Mouse (Mus musculus) neural tube, embryonic 12.5 days (tissue): ENCODE measurements around the gene Lrp6. TPM values are rescaled to one million over a fixed set of nuclear protein-coding genes. Genes with fewer than 3 reads are reported as not detected.

Experiments used
- ATAC-seq: fragments of 200-750 bp; cut with Nextera tagmentation; 2 replicates; pipeline ENCODE4 v1.8.0; 2017; ENCODE audit warnings: low read depth, mild to moderate bottlenecking, moderate TSS enrichment, moderate library complexity; ENCODE audit not compliant: low FRiP score
- H3K27ac ChIP-seq: fragments of 300-500 bp; sonication (generic); 2 replicates; pipeline ENCODE4 v1.5.1; 2016
- H3K27me3 ChIP-seq: fragments of 300-500 bp; sonication (generic); replicated peaks from 2 replicates; pipeline ENCODE4 v1.6.1; 2016; ENCODE audit warnings: mild to moderate bottlenecking
- H3K36me3 ChIP-seq: fragments of 300-500 bp; sonication (generic); 2 replicates; pipeline ENCODE4 v1.6.1; 2016; ENCODE audit warnings: mild to moderate bottlenecking
- H3K4me1 ChIP-seq: fragments of 300-500 bp; sonication (generic); 2 replicates; pipeline ENCODE4 v1.6.1; 2016
- H3K4me2 ChIP-seq: fragments of 300-500 bp; sonication (generic); replicated peaks from 2 replicates; pipeline ENCODE4 v1.6.1; 2016; ENCODE audit warnings: mild to moderate bottlenecking
- H3K4me3 ChIP-seq: fragments of 300-500 bp; sonication (generic); 2 replicates; pipeline ENCODE4 v1.5.1; 2016
- H3K9ac ChIP-seq: fragments of 300-500 bp; sonication (generic); 2 replicates; pipeline ENCODE4 v1.6.1; 2016; ENCODE audit warnings: mild to moderate bottlenecking
- H3K9me3 ChIP-seq: fragments of 300-500 bp; sonication (generic); 2 replicates; pipeline ENCODE4 v1.6.1; 2016; ENCODE audit warnings: mild to moderate bottlenecking
- WGBS: fragments of 180-500 bp; shearing (Covaris S2); methylation state at CpG from one replicate; pipeline ENCODE4 v1.1.7; 2016; 5-methylcytosine and 5-hydroxymethylcytosine counted together
- polyA plus RNA-seq: library from polyadenylated mRNA; unstranded; fragments of >200 nt; fragmentation: Nextera tagmentation; extraction: Ambion mirVana; gene quantifications from 2 replicates; pipeline ENCODE4 v1.2.1, GENCODE M21; 2016

Gene Lrp6
- polyA plus RNA-seq, result 29.0 and 29.7 TPM in 2 replicates

- peaks cover 17% of the 10 kb centered on the region for H3K4me1 ChIP-seq
- H3K36me3 ChIP-seq, result no peaks in the 10 kb centered on the region
- no peaks in the 10 kb centered on the region for H3K9me3 ChIP-seq
- H3K4me2 ChIP-seq, result peak within 1 kb of the TSS; percentile 76
- H3K27me3 ChIP-seq, result no peaks in the 10 kb centered on the region
- peak within 1 kb of the TSS; percentile 98 for H3K9ac ChIP-seq
- H3K27ac ChIP-seq, result peak within 1 kb of the TSS; percentile 99
- ATAC-seq, result peak; percentile 93
- H3K4me3 ChIP-seq, result peak within 1 kb of the TSS; percentile 80
- under 1% methylated on average over 95 of the region's 99 CpGs for WGBS
Observed at GRCm38 (mm10) chr6:134566818-134567485, at the start of gene Lrp6. Gene Lrp6 (minus strand): TSS chr6:134566965.

DNA sequence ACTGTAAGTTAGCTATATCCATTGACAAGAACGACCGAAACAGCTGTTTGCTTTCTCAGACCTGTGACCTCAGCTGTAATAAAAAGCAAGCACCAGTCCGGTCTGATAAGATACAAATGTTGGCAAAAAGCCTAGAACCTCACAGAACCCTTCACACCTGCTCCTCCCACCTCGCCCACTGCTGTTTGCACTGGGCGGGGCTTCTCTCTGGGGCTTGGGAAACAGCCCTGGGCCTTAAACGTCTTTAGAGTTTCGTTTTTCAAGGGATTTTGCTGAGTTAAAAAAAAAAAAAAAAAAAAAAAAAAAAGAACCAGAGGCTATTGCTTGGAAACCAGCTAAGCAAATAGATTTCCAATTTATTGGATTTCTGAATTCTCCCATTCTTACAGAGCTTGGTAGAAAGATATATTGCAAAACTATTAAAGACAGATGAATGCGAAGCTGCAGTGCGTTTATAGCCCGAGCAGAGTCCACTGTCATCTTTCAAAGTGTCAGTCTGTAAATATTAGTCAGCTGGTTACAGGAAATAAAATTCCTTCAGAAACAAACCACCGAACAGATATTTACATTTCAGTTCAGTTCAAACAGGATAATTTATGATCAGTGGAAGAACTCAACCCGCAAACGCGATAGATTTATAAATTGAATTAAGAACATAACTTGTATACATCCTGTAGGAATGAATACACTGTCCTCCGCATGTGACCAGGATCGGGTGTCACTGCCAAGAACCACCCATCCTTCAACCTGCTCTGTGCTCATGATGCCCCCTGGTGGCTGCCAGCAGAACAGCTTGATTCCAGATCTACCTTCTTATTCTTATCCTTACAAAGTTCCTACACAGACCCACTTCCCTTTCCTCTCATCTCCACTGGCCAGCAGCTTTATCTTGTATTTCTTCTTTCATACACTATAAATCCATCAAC is 48.2 kb upstream of the Lrp6 start:
- Histone ChIP-seq H3K27ac (no peak overlapping the region), H3K27me3 (no peaks in the 10 kb centered on the region), H3K4me1 (no peaks in the 10 kb centered on the region), H3K9ac (no peak overlapping the region), H3K4me2 (no peak overlapping the region), H3K36me3 (no peaks in the 10 kb centered on the region), H3K4me3 (no peak overlapping the region), H3K9me3 (no peaks in the 10 kb centered on the region)
- ATAC-seq, result peak; percentile 73; the same call in 1 of the 2 replicates
- 21% methylated on average over 16 of the region's 16 CpGs for WGBS

DNA sequence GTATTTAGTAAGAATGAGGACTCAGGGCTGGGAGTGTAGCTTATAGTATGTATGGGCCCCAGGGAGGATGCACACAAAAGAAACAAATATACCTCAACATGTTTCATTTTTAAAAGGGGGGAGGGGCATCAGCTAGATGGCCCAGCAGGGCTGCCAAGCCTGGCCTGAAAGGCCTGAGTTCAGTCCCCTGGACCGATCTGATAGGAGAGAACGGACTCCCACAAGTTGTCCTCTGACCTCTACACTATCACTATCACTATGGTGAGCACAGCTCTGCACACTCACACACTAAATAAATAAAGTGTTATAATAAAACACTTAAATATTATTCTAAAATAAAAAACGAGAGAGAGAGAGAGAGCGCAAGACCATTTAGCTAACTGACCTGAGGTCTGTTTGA is 47.6 kb upstream of the Lrp6 start:
- H3K36me3 ChIP-seq, result no peaks in the 10 kb centered on the region
- H3K27me3 ChIP-seq, result no peaks in the 10 kb centered on the region
- 85% methylated on average over 4 of the region's 4 CpGs for WGBS
- no peak for ATAC-seq
- H3K4me1 ChIP-seq, result no peaks in the 10 kb centered on the region
- H3K9me3 ChIP-seq, result no peaks in the 10 kb centered on the region
- no peak overlapping the region for H3K4me2 ChIP-seq
- H3K9ac ChIP-seq, result no peak overlapping the region
- no peak overlapping the region for H3K4me3 ChIP-seq
- no peak overlapping the region for H3K27ac ChIP-seq

GRCm38 (mm10) chr6:134611896-134612295 is 45.1 kb upstream of the Lrp6 start:
- H3K36me3 ChIP-seq, result no peaks in the 10 kb centered on the region
- no peaks in the 10 kb centered on the region for H3K9me3 ChIP-seq

GRCm38 (mm10) chr6:134610380-134610779 is 43.6 kb upstream of the Lrp6 start:
- no peak overlapping the region for H3K27ac ChIP-seq
- no peaks in the 10 kb centered on the region for H3K27me3 ChIP-seq
- H3K4me2 ChIP-seq, result no peak overlapping the region
- no peaks in the 10 kb centered on the region for H3K9me3 ChIP-seq
- H3K4me3 ChIP-seq, result no peak overlapping the region
- 83% methylated on average over 9 of the region's 9 CpGs for WGBS
- no peaks in the 10 kb centered on the region for H3K4me1 ChIP-seq
- no peak overlapping the region for H3K9ac ChIP-seq
- H3K36me3 ChIP-seq, result no peaks in the 10 kb centered on the region
- ATAC-seq, result no peak

More at GRCm38 (mm10) chr6:134611896-134612295, 45.1 kb upstream of the Lrp6 start:
- H3K27me3 ChIP-seq, result no peaks in the 10 kb centered on the region
- no peak overlapping the region for H3K4me3 ChIP-seq
- no peak for ATAC-seq
- no peak overlapping the region for H3K4me2 ChIP-seq
- no peak overlapping the region for H3K27ac ChIP-seq
- H3K4me1 ChIP-seq, result no peaks in the 10 kb centered on the region
- H3K9ac ChIP-seq, result no peak overlapping the region
- 81% methylated on average over 13 of the region's 13 CpGs for WGBS

- no peak overlapping the region for H3K9ac ChIP-seq
- WGBS, result 66% methylated on average over 9 of the region's 9 CpGs
Observed at GRCm38 (mm10) chr6:134606949-134607746, 40.4 kb upstream of the Lrp6 start.

DNA sequence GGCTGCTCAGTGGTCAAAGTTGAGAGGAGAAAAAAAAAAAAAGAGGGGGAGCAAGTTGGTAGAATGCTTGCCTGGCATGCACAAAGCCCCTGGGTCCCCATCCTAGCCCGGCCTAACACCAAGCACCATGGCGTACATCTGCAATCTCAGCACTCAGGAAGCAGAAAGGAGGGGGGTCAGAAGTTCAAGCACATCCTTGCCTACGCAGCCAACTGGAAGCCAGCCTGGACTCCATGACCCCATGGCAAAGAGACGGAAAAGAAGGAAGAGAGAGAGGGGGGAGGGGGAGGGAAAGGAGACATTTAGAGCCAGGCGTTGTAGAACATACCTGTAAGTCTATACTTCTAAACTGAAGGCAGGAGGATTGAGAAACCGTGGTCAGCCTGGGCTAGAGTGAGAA is 39.8 kb upstream of the Lrp6 start:
- Histone ChIP-seq H3K4me2 (no peak overlapping the region), H3K9me3 (no peaks in the 10 kb centered on the region), H3K9ac (no peak overlapping the region), H3K4me1 (no peaks in the 10 kb centered on the region), H3K36me3 (no peaks in the 10 kb centered on the region), H3K27me3 (no peaks in the 10 kb centered on the region), H3K4me3 (no peak overlapping the region), H3K27ac (no peak overlapping the region)
- WGBS, result 70% methylated on average over 6 of the region's 6 CpGs
- no peak for ATAC-seq

More at GRCm38 (mm10) chr6:134606949-134607746, 40.4 kb upstream of the Lrp6 start:
- Histone ChIP-seq H3K27me3 (no peaks in the 10 kb centered on the region), H3K36me3 (no peaks in the 10 kb centered on the region), H3K4me3 (no peak overlapping the region), H3K27ac (no peak overlapping the region), H3K9me3 (no peaks in the 10 kb centered on the region), H3K4me1 (no peaks in the 10 kb centered on the region), H3K4me2 (no peak overlapping the region)
- ATAC-seq, result peak; percentile 29

- Histone ChIP-seq H3K4me2 (no peak overlapping the region), H3K27me3 (no peaks in the 10 kb centered on the region), H3K36me3 (no peaks in the 10 kb centered on the region), H3K9ac (no peak overlapping the region), H3K27ac (no peak overlapping the region), H3K9me3 (no peaks in the 10 kb centered on the region), H3K4me3 (no peak overlapping the region), H3K4me1 (no peaks in the 10 kb centered on the region)
- WGBS, result 89% methylated on average over 3 of the region's 3 CpGs
- ATAC-seq, result no peak
Observed at GRCm38 (mm10) chr6:134605196-134605595, 38.4 kb upstream of the Lrp6 start.

- 45% methylated on average over 10 of the region's 10 CpGs for WGBS
- H3K27ac ChIP-seq, result no peak overlapping the region
Observed at GRCm38 (mm10) chr6:134602371-134603003, 35.7 kb upstream of the Lrp6 start.

DNA sequence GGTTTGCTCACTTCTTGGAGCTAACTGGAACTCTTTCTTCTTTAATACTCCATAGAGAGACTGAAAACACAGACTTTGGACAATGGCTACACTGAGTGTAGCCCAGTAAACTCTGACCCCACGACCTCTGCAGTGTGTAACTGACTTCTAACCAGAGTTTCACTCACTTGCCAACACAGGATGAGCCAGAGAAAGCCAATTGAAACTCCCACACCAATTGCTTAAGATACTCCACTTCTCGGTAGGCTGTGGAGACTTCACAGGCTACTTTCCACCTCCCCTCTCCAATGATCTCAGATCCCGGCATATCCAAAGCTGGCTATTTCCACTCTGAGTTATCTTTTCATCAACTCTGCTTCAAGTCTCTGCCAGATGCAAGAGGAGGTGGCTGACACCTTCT is 35.0 kb upstream of the Lrp6 start:
- WGBS, result 52% methylated on average over 3 of the region's 3 CpGs

More at GRCm38 (mm10) chr6:134602371-134603003, 35.7 kb upstream of the Lrp6 start:
- no peak overlapping the region for H3K4me3 ChIP-seq
- ATAC-seq, result no peak
- H3K4me2 ChIP-seq, result no peak overlapping the region
- H3K27me3 ChIP-seq, result no peaks in the 10 kb centered on the region
- H3K9me3 ChIP-seq, result no peaks in the 10 kb centered on the region
- H3K9ac ChIP-seq, result no peak overlapping the region
- H3K4me1 ChIP-seq, result no peaks in the 10 kb centered on the region
- H3K36me3 ChIP-seq, result no peaks in the 10 kb centered on the region

GRCm38 (mm10) chr6:134601130-134601529 is 34.4 kb upstream of the Lrp6 start:
- H3K4me2 ChIP-seq, result no peak overlapping the region
- H3K9ac ChIP-seq, result no peak overlapping the region
- no peaks in the 10 kb centered on the region for H3K36me3 ChIP-seq
- no peak for ATAC-seq
- H3K4me1 ChIP-seq, result no peaks in the 10 kb centered on the region
- no peak overlapping the region for H3K4me3 ChIP-seq
- H3K27ac ChIP-seq, result no peak overlapping the region
- H3K9me3 ChIP-seq, result no peaks in the 10 kb centered on the region
- no peaks in the 10 kb centered on the region for H3K27me3 ChIP-seq
- WGBS, result 62% methylated on average over 7 of the region's 7 CpGs

More for the DNA sequence above, 35.0 kb upstream of the Lrp6 start:
- ATAC-seq, result no peak
- Histone ChIP-seq H3K36me3 (no peaks in the 10 kb centered on the region), H3K9ac (no peak overlapping the region), H3K9me3 (no peaks in the 10 kb centered on the region), H3K4me3 (no peak overlapping the region), H3K4me2 (no peak overlapping the region), H3K27ac (no peak overlapping the region), H3K27me3 (no peaks in the 10 kb centered on the region), H3K4me1 (no peaks in the 10 kb centered on the region)
